Mouse (Mus musculus): ENCODE measurements at regions not wholly inside any gene's neighbourhood (a gene's known extent, or its start where the extent isn't known, plus 50 kb on each side); places are given as distances from the start of the nearest gene placed in this dataset.
A peak's percentile ranks its signal among the peaks of the same experiment; 100 is the strongest.

DNA sequence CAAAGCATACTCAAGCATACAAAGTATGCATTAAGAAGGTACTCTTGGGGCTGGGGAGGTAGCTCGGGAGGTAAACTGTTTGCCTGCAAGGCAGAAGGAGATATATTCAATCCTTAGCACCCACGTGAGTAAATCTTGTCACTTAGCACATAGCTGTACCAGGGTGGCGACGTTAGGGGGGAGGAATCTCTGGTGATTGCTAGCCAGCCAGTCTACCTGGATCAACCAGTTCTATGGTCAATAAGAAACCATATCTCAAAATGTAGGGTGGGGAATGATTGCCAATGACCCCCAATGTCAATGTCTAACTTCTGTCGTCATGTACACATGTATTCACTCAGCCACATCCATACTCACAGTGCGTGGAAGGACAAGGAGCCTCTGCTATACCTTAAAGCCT is 214.5 kb downstream of the CK137956 start:
- no peak for DNase-seq

DNA sequence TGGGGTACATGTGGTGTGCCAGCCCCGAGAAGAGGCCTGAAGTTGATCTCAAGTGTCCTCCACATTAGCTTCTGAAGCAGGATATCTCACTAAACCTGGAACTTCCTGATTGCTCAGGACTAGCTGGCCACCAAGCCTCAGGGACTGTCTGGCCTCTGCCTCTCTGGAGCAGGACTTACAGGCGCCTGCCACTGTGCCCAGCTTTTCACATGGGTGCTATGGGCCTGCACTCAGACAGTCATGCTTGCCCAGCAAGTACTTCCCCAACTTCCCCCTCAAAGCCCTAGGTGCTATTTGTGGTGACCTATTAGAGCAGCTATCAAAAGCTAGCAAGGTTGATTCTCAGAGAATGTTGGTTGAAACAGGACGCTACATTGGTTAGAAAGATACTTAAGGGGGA is 220.0 kb downstream of the CK137956 start:
- no peak for DNase-seq

DNA sequence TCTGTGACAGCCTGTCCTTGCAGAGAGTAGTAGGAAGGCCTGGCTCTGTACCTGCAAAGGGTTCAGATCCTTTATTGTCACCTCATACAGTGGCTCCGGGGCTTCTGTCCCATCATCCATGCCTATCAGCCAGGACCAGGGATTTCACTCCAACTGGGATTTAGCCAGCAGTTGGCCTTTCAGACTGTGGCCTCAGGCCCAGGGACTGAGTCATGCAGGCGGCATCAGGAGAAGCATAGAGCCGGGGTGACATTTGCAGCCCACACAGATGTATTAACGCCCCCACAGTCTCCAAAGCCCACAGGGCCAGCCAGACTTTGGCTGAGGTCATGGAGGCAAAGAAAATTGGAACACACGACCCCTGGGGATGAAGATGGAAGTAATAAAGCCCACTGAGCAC is 222.9 kb downstream of the CK137956 start:
- DNase-seq, result no peak

DNA sequence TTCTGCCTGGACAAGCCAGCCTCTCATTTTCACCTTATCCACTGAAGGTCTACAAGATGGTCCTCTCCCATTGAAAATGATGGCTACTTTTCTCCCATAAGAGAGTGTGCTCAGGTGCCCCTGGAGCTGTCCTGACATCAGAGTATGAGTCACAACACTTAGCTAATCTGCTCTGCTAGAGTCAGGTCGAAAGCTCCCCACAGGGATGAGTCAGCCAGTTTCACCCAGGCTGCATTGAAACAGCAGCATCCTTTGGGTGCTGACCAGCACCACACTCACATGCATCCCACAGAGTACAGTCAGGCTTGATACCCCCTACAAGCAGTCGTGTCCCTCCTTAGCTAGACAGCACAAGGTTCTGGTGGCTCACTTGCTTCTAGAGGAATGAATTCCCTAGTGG is 234.0 kb downstream of the CK137956 start:
- DNase-seq, result no peak

DNA sequence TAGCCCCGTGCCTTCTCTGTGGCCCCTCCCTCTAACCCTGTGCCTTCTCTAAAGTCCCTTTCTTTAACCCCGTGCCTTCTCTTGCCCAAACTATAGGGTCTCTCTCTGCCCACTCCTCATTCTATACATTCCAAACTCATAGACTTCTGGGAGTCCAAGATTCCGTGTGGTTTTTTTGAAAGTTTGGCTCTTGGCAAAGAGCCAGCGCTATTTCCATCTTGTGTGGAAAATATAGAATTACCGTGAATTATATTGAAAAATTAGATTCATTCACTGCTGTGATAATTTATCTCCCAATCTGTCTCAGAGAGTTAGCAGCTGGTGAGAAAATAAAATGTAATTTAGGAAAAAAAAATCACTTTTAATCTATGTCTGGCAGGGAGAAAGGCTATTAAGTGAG is 234.6 kb downstream of the CK137956 start:
- no peak for DNase-seq

DNA sequence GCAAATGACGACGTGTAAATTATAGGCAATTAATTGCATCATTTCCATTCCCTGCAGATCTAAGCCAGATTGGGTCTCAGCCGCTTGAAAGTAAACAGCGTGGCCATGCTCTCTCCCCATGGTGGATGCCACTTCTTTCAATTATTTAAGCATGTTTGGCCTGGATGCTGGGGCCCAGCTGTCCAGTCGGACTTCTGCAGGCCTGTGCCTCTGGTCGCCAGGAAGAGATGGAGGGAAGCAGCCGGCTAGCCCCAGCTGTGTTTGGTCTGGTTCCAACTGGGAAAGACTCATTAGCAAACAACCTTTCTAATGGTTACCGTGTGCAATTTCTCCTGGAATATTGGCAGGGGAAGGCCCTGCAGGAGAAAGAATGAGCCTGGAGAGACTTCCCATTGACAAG is 236.1 kb downstream of the CK137956 start:
- no peak for DNase-seq

DNA sequence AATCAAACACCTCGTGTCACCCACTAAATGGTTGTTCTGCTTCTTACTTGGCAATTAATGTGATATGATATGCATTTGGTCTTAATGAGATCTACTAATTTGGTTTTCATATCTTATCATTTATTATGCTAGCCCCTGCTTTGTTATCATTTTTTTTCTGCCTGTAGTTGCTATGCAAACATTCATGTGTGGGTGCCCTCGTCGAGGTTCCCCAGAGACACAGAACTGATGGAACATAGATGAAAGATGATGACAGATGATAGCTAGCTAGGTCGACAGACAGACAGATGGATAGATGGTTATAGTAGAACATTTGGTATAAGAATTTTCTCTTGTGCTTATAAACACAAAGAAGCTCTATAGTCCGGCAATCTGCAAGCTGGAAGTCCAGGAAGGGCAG is 252.1 kb downstream of the CK137956 start:
- DNase-seq, result no peak

DNA sequence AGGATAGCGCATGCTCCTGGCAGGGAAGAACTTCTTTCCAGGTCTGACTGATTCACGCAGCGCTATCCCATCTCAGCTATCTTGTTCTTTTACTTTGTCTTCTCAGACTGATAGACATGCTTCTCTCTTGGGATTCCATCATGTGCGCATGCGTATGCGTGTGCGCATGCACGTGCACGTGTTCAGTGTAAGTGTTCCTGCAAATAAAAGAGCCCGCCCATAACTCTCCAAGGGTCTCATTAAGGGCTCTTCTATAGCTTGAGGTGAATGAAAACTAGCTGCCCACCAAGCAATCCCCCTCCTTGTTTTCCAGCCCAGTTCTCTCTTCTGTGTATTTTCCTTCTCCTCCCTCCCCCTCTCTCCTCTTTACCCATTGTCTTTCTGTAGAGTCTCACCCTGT is 258.5 kb downstream of the CK137956 start:
- DNase-seq, result no peak

DNA sequence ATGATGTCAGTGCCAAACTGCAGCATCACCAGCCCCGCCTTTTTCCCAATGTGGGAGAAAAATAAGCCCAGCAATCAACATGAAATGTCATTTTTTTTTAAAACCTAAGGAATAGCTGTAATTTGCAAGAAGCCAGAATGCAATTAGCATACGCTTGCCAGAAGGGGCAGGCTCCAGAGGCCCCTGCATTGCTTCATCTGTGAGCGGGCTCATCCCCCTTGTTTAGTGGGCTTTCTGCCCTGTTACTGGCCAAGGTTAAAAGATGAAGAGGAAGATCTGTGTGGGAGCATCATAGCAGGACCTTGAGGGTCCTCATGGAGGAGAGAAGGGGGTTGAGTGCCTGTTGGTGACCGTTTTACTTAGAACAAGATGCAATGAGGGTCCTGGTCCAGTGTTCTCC is 259.9 kb downstream of the CK137956 start:
- no peak for DNase-seq

DNA sequence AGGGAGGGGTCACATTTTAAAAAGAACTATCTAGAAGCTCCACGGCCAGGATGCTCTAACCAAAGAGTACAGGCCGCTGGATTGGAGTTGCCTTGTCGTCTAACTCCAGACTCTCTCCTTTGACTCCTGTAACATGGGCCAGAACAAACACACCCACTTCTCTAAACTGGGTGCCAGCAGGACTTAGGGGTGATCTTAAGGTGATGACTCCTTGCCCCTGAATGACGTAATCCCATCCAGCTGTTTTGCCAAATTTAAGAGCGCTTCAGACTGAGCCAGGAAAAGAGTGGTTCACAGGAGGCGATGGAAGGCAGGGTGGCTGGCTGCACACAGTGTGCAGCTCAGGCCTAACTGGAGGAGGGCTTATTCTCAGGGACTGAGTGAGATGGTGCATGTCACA is 261.0 kb downstream of the CK137956 start:
- no peak for DNase-seq

DNA sequence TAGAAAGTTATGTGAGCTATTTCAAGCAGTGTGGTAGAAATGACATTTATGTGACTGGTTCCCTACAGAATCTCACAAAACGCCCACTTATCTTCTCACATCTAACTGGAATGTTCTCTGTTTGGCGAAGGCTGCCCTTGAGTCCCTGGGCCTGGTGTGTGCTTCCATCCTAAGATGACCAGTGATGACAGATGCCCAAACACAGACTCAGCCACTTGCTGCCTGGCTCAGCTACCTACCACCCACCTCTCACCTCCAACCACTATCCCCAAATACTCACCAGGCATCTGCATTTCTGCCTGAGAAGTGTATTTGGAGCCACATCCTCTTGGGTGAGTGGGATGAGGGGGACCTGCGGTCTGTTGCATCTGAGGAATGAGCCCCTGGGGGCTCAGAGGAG is 262.6 kb downstream of the CK137956 start:
- DNase-seq, result no peak

DNA sequence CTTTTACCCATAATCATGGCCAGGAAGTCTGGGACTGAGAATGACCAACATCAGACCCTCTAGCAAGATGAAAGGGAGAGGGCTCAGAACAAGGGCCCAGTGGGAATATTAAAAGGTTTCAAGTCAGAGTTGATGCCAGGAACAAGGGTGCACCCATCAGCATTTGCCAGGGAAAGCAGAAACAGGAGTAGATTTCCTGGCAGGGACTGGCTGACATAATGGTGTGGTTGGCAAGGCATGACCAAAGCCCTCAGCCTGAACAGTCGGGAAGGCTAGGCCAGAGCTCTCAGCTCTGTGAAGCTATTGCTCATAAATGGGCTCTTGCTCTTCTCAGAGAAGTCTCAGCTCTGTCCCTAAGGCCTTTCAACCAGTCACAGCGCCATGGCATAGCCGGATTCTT is 263.6 kb downstream of the CK137956 start:
- DNase-seq, result no peak

DNA sequence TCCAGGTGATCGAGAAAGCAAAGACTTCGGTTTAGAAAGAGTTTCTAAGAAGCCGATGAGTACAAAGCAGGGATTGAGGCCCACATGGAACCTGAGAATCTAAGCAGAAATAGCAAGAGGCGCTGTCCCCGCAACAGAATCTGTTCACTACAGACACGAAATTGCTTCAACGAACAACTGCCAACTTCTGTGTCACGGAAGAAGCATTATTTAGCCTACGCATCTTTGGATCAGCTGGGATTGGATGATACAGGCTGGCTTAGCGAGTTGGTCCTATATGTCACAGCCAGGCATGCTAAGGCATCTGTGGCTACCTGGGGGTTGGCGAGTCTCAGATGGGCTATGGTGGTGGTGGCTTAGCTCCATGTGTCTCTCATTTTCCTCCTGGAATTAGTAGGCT is 269.1 kb downstream of the CK137956 start:
- no peak for DNase-seq

DNA sequence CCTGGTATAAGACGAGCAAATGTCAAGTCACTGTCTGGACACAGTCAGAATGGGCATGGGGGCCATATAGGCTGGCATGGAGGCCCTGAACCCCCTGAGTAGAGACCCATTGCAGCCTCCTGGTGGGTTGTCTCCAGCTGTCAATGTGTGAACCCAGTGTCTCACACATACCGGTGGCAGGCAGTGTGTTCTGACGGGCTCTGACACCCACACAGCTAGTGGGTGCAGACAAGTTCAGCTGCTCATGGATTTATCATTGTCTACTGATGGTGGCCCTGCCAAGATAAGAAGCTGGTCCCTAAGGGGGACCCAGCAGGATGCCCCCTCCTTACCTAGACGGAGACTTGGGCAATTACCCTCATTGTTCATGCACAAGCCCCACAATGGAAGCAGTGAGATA is 280.8 kb downstream of the CK137956 start:
- no peak for DNase-seq

DNA sequence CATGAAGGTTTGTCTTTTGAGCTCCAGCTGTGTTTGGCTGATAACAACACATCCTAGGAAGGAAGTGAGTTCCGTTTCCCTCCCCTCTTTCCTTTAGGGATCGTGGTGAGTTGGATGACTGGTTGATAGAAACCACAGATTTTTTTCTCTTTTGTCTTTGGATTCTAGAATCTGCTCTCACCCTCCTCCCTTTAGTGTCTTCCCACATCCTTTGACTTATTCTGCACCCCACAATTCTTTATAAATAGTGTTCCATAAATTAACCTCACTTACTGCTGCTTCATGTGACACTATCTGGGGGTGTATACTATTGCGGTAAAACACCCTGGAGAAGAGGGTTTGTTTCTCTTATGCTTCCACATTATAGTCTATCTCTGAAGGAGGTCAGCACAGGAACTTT is 285.7 kb downstream of the CK137956 start:
- DNase-seq, result no peak

DNA sequence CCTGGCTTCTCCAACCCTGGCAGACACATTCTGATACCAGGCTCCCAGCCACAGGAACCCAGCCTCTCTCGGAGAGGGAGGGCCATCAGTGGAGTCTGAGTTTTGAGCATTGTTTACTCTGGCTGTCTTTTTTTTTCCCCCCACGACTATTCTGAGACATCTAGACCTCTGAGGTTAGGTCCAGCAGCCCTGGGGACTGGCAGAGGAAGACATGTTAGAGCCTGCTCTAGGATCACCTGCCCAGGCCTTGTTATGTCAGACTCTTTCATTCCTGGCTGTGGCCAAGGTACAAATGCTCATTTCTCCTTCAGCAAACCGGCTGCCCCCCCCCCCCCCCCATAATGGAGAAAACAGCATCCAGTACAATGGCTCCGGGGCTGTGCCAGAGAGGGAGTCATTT is 291.4 kb downstream of the CK137956 start:
- no peak for DNase-seq

DNA sequence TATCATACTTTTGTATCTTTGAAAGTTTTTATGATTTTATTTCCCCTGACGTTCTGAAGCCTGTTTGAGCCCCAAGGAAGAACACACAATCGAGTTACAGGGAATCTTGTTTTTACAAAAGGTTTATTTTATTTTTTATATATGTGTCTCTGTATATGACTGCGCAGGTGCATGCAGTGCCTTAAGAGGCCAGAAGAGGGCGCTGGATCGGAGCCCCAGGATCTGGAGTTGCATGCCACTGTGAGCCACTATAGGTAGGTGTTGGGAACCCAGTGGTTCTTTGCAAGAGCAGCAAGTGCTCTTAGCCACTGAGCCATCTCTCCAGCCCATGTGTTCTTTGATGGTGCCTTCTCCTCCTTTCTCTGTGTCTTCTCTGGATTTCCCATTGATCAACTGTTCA is 292.3 kb downstream of the CK137956 start:
- DNase-seq, result no peak

DNA sequence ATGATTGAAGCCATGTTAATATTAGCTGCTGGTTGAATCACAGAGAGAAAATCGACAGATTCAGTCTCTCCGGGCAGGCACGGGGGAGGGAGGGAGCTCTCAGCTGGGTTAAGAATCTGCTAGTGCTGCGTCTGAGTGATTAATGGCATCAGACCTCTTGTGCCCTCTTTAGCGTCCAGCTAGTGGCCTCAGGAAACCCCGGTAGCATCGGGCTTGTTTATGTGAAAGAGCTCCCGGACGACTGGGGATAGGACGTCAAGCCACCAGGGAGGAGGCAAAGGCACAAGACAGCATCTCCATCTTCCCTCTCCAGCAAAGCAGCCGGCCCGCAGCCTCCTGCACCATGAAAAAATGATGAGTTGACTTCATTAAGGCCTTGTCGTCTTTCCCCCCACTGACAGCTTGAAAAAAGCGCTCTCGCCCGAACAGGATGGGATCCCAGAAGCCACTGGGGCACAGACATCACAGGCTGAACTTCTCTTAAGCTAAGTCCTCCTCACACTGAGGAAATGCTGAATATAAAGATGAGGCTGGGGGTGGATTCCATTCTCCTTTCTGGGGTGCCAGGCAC is 294.9 kb downstream of the CK137956 start:
- DNase-seq, result no peak

DNA sequence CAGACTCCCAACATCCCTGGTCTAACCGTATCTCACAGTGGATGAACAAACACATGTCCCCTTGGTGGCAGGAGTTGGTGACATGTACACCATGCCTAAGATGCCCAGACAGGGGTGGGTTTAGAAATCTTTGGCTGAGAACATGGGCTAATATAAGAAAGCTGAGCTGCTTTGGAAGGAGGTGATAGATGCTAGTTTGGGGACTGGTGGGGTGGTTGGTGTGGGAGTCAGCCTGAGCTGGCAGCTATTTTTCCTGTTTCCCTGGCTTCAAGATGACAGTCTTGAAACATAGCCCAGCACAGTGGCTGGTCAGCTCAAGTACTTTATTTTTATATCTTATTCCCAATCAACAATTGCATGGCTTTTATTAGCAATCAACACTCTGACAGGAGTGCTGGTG is 302.0 kb upstream of the Gjb5 start:
- DNase-seq, result no peak

DNA sequence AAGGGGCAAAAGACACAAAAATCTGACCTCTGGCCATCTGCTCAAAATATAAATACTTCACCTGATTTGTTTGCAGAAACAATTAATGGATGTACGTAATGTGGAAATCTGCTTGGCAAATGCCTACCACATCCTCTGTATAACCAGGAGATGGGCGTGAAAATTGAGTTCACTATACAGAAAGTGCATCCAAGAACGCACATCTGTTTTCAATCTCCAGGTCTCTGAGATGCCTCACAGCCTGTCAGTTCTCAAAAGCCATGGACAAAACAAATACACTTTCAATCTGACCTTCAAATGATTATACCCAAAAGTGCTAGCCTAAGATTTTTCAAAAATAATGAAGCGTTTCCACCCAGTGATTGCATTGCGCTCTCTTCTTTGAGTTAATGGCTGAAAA is 293.6 kb upstream of the Gjb5 start:
- no peak for DNase-seq

DNA sequence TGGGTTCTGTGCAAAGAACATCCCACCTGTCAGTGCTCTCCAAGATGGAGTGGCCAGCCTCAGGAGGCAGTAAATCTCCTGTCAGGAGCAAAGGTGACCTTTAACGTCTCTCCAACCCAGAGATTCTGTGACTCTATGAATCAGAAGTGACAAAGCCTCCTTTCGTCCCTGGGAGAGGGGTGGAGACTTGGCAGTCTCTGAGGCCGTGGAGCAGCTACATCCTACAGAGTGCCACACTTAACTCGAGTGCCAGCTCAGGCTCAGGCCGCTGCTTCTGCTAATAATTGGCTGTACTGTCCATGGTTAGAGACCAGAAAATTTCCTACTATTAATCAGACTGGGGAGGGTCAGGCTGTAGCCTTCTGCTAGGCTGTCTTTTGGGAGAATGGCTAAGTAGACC is 290.0 kb upstream of the Gjb5 start:
- DNase-seq, result no peak

DNA sequence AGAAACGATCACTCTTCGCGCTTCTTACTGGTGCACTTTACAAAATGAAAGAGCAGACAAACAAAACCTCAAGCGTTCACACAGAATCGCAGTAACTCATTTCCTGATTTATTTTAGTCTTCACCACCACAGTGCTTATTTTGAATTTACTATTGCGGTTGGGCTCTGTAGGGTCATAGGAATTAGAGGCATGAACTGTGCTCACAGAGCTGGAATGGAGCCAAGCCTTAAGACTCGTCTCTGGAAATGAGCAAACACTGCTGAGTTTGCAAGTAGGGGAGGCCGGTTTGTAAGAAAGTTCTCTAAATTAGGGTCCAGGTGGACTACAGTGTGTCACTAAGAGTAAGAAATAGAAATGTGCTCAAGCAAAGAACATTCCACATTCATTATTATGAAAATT is 289.2 kb upstream of the Gjb5 start:
- DNase-seq, result peak; percentile 4

DNA sequence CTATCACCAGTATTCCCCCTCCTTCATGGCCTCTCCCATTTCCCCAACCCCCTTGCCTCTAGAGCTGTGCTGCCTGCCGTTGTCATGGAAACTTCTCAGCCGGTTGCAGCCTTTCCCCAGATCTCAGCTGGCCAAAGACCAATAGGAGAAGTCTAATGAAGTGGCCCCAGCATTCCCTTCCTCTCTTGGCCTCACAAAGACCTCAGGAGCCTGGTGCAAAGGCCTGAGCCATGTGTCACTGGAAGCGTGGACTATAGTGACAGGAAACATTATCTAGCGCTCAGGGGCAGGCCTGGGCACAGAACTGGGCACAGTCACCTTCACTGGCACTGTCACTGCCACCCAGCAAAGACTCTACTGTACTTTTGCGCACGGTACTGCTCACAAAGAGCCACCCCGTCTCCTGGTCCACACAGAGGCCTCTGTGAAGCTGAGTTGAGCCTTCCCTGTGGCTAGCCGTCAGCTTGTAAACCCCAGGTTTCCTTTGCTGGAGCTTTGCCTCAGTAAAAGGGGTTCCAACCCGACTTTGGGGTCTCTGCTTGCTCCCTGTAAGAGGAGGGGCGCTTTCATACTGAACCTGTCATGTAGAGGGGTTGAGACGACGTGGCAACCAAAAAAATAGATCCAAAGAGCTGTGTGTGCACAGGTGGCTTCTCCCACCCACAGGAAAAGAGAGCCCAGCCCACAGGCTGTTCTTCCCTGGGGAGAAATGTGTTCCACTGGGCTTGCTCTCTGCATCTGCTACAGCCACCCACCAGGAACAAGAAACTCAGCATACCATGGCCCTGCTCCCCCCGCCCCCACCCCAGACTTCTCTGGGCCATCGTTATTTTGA is 282.5 kb upstream of the Gjb5 start:
- no peak for DNase-seq

DNA sequence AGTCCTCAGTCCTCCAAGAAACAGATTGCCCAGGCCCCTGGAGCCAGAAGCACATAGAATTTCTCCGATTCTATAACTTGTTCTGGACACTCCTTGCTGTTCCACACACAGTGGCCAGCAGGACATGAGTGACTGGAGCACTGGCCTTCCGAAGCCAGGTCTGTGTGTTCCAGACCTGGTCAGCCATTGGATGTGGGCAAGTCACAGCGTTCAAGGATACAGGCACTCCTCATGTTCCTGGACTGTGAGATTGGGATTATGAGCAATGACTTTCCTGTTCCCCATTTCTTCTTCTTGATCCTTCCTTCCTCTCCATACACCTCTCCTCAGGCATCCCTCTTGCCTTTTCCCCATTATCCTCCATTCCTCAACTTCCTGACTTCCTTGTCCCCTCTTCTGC is 281.8 kb upstream of the Gjb5 start:
- DNase-seq, result no peak

DNA sequence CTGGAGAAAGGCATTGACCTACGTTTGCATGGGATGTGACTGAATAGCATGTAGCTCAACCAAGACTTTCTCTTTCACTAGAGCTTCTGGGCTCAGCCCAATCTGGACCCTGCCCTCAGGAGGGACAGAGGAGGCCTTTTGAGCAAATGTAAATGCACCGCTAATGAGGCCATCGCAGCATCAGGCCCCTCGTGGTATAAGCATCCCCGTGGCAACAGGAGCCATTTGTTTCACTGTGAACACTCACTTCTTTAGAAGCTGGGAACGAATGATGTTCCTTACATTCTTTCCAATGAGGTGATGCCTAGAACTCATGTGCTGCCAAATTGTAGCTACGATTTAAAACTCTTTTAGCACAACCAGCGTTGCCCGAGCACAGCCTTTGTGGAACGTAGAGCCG is 279.0 kb upstream of the Gjb5 start:
- DNase-seq, result no peak
